Mouse (Mus musculus) c-Kit-positive CD71-negative TER-119-negative erythroid progenitor cells, embryonic 14.5 days (primary cell): ENCODE results near the gene Uqcc3.
"Not testable (repeated sequence)": the region's sequence is repeated elsewhere in the genome, so short reads cannot be mapped to it uniquely, and the experiment has no call there.

ENCODE experiments used
- DNase-seq: peaks from one replicate; pipeline ENCODE4 v3.0.0-alpha.2; 2013; ENCODE audit warnings: low read depth

The Uqcc3 gene

DNA sequence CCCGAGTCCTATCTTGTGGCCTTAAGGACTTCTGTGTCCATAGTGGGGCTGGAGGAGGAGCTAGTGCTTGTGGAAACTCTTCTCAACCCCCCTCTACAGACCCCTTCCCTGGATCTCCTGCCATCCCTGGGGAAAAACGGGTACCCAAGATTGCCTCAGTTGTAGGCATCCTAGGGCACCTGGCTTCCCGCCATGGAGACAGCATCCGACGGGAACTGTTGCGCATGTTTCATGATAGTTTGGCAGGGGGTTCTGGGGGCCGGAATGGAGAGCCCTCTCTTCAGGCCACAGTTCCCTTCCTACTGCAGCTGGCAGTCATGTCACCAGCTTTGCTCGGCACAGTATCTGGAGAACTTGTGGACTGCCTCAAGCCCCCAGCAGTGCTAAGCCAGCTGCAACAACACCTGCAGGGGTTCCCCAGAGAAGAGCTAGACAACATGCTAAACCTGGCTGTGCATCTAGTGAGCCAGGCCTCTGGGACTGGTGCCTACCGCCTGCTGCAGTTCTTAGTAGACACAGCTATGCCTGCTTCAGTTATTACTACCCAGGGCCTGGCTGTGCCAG is 14.8 kb upstream of the Uqcc3 start:
- no peak for DNase-seq

DNA sequence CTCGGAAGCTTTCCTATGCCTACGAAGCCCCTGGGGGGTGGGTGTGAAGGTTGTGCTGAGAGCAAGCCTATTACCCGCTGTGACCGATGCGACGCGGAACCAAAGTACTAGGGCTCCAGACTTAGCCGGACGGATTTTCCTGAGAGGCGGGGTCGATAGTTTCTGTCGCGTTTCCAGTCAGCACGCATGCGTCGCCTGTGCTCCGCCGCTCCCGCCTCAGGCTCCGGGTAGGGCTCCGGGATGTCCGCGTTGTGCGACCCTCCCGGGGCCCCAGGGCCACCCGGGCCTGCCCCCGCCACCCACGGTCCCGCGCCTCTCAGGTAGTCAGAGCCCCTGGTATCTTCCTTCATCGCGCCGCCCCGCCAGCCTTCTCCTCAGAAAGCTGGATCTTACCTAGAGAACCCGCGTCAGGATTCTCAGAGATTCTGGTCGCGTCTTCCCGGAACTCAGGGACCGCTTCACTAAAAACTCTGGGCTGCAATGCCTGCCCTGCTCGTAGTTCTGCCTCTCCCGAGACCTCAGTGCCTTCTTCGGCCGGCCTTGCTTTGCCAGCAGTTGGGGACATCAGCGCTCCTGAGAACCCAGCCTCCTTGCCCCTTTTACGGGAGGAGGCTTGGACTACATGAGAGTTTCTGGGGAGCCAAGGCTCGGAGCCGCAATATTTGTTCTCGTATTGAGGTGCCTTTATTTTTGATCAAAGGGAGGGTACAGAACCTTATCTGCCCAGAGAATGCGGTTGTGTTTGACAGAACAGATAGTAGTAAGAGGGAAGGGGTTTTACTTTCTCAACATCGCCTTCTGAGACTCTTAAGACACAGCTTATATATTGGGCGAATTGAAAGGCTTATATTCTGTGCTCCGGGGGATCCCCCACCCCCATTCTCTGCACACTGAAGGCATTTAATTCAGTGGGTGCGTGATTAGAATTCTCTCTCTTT is 12.4 kb upstream of the Uqcc3 start, which contains the start of gene Ints5:
Gene Ints5, plus strand, starts transcription at position 177 of the 938 bp plus-strand sequence.
- DNase-seq: peak; percentile 91

DNA sequence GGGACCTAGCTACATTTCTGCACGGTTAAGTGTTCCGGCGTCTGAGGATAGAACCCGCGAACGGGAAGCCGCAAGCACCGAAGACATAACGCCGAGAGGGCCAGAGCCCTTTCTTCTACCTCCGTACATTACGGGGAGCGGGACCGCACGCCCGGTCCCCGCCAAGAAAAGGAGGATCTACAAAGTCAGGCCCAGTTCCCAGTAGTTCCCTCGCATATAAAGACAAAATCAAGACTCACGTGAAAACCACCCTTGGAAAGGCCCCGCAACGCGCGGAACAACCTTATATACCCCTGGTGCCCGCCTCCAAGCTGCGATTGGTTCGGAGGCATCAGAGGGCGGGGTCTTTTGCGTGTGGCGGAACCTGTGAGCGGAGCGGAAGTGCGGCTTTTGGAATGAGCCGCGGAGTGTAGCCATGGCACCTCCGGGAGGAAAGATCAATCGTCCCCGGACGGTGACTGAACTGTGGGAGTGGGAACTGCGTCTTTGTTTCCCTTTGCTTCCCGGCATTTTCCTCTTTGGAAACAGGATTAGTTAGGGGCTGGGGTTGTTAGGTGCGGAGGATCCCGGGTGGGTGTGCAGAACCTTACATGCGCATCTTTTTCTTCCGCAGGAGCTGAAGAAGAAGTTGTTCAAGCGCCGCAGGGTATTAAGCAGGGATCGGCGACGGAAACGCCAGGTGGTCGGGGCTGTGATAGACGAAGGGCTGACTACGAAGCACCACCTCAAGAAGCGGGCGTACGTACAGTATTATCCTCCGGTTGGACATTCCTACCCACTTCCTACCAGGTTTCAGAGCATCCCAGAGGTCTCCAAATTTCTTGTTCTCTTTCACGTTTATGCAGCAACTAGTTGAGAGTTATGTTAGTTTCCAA is 8.0 kb upstream of the Uqcc3 start, which contains the start of the genes 1810009A15Rik and Gm49416:
Gene 1810009A15Rik, plus strand, starts transcription at position 343 of the 875 bp plus-strand sequence.
Gene Gm49416, plus strand, starts transcription at position 416 of the 875 bp plus-strand sequence.
- DNase-seq: peak; percentile 94

DNA sequence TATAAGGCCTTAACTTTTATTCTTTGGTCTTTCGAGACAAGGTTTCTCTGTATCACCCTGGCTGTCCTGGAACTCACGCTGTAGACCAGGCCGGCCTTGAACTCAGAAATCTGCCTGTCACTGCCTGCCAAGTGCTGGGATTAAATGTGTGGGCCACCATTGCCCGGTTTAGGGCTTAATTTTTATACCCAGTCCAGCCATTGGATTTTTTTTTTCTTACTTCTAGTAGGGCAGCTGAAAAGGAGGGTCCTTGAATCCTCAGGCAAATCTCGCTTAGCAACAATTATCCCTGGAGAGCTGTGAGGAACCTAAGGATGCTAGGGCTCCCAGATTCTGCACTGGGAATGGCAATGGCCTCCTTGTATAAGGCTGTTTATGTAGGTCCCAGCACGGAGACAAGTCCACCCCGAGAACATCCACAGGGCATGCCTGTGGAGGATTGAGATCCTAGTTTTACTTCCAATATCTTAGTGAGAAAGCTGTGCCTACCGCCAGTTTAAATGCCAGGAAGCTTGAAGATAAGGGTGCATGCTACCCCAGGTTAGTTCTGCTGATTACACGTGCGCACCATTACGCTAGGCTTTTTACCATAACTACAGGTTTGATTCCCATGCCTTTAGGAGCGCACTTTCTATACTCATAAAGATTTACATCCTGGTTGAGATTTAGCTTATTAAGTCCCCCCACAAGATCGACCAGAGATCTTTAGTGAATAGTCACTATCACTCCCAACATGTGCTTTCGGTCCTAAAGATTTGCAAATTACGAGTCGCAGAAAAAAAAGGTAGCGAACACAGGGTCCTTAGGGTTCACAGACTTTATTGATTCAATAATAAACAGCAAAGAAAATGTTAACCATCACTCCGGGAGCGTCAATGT is 7.1 kb upstream of the Uqcc3 start:
- DNase-seq: no peak

DNA sequence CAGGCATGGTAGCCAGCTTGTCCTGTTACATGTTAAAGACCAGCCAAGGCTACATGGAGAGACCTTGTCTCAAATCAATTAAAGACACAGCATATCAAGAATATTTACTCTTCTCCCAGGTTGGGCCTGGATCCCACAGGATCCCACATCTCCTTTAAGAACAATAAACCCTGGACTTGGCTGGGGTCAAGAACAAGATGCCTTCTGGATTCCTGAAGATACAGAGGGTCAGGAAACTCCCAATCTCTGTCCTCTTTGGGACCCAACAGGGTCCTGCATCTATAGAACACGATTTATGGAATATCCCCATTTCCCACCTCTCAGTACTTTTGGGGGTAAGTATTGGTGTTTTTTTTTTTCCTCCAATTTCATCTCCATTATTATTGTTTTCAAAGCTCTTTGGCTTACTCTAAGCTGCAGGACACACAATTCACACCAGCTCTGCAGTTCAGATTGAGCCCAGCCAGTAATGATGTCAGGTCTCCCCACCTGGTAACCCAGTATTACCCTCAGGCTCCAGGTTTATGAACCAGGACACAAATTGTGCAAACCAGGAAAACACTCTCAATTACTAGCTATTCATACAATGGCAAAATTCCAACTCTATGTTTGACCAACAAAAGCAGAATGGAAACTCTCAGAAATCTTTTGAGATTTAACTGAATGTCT is 6.3 kb upstream of the Uqcc3 start:
- no peak for DNase-seq

DNA sequence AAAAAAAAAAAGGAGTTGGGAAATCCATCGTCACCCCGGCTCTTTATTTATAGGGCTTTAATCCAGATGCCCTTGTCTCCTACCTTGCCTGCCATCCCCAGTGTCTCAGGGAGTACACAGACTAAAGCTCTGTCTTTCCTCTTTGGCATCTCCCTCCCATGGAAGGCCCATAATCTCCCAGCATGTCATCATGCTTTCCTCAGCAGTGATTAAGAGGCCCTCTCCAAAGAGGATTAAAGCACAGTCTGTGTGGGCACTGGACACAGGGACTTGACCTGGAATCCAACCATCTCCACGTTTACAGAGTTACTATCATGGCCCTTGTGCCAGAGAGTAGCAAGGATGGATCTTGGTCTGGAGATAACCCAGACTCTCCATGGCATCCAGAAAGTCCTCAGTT is 2.9 kb upstream of the Uqcc3 start, which contains the start of the genes Lbhd1 and Gm49403:
Gene Lbhd1, plus strand, starts transcription at position 117 of the 400 bp plus-strand sequence.
Gene Gm49403, plus strand, starts transcription at position 315 of the 400 bp plus-strand sequence.
- DNase-seq: no peak

DNA sequence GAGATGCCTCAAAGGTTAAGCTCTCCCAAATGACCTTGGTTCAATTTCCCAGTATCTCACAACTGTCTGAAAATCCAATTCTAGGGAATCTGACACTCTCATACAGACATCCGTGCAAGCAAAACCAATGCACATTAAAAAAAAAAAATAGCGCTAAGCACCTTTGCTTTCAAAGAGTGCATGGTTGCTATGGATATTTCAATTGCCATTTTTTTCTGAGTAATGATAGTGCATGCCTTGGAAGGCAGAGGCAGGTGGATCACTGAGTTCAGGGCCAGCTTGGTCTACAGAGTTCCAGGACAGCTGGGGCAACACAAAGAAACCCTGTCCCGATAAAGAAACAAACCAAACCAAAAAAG is 290 bp upstream of the Uqcc3 start:
- DNase-seq: no peak

DNA sequence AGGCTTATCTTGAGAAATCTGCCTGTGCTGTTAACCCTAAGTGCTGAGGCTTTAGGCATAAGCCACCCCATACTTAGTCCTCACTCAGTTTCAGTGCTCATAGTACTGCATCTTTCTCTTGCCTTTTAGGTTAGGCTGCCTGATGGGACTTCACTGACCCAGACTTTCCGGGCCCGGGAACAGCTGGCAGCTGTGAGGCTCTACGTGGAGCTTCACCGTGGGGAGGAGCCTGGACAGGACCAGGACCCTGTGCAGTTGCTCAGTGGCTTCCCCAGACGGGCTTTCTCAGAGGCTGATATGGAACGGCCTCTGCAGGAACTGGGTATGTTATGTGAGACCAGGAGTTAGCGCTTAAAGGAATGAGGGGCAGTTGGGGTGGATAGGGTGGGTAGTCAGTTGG is 5.7 kb downstream of the Uqcc3 start:
- no peak for DNase-seq

DNA sequence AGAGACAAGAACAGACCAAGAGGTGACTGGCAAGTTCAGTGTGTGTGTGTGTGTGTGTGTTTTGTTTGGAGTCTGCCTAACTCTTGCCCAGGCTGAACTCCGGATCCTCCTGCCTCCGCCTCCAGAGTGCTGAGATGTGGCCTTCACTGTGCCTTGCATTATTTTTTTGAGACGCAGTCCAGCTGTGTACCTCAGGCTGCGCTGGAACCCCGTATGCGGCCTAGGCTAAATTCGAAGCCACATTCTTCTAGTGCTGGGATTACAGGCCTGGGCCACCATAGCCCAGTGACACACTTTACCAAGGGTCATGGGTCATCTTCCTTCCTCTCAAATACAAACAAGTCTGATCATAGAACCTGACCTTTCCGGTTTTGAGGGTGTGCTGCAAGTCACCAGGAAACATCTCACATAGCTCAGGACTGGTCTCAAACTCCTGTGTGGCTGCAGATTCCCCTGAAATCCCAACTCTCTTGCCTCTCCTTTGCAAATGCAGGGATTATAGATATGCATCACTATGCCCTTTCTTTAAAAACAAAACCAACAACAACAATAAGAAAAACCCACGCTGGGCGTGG is 8.4 kb downstream of the Uqcc3 start:
- DNase-seq: no peak

DNA sequence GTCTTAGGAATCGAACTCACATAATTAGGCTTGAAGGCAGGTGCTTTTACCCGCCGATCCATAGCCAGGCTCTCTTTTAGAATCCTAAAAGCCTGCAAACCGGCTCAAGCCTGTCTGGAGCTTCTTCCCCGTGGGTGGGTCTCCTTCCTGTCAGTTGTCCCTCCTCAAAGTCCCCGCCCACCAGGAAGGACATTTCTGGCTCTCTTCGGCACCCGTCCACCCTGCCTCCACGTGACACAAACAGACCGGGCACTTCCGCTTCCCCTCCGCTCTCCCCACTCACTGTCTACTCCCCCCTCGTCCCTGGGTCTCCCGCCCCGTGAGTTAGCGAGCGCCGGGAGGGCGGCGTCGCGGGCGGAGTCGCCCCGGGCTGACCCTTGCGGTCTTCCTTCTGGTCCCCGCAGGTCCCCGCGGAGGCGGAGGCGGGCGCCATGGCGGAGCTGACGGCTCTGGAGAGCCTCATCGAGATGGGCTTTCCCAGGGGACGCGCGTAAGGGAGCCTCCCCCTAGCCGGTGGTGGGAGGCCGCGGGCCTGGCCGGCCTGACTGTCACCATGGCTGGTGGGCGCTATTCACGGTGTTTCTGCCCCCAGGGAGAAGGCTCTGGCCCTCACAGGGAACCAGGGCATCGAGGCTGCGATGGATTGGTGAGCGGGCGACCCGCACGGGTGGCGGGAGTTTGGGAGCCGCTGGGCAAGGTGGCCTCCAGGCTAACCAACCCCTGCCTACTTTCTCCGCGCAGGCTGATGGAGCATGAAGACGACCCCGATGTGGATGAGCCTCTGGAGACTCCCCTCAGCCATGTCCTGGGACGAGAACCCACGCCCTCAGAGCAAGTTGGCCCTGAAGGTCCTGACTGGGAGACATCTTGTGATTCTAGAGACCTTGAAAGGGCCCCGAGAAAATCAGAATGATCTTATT is 9.2 kb downstream of the Uqcc3 start, which contains the start of gene Ubxn1:
Gene Ubxn1, plus strand, starts transcription at position 230 of the 920 bp plus-strand sequence.
- peak; percentile 94 for DNase-seq

DNA sequence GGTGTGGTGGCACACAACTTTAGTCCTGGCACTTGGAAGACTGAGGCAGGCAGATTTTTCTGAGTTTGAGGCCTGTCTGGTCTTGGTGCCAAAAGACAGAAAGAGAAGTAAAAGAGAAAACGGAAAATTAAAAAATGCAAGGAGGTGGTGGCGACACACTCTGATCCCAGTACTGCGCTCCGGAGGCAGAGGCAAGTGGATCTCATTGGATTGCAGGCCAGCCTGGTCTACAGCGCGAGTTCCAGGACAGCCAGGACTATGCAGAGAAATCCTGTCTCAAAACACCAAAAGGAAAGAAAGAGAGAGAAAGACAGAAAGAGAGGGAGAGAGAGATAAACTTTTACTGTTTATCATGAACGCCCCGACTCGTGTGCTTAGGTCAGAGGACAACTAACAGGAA is 9.9 kb downstream of the Uqcc3 start:
- DNase-seq: no peak

DNA sequence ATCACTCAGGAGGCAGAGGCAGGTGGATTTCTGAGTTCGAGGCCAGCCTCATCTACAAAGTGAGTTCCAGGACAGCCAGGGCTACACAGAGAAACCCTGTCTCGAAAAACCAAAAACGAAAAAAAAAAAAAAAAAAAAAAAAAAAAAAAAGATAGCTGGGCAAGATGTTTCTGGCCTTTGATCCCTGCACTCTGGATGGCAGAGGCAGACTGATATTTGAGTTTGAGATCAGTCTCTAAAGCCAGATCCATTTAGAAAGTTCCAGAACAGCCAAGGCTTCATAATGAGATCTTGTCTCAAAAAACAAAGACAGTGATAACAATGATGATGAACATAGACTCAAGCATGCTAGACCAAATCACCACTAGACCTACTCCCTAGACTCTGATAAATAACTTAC is 10.3 kb downstream of the Uqcc3 start:
- DNase-seq: not testable (repeated sequence)

DNA sequence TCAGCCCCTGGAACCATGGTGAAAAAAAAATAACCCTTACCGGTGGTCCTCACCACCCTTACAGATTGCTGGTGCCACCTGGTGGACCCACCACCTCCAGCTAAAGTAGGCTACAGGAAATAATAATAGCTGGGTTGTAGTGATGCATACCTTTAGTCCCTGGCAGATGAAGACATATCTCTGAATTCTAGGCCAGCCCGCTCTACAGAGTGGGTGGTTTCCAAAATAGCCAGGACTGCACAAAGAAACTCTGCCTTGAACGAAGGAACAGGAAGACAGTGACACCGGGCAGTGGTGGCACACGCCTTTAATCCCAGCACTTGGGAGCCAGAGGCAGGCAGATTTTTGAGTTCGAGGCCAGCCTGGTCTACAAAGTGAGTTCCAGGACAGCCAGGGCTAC is 16.5 kb downstream of the Uqcc3 start:
- DNase-seq: no peak

DNA sequence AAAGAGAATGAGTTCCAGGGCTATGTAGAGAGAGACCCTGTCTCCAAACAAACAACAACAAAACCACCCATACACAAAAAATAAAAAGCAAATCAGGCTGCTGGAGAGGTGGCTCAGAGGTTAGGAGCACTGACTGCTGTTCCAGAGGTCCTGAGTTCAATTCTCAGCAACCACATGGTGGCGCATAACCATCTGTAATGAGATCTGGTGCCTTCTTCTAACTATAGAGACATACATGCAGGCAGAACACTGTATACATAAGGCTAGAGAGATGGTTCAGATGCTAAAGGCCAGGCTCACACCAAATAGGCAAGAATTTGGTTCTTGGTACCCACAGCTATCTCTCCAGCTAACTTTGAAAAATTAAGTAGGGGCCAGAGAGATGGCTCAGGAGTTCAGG is 21.7 kb downstream of the Uqcc3 start:
- DNase-seq: no peak

DNA sequence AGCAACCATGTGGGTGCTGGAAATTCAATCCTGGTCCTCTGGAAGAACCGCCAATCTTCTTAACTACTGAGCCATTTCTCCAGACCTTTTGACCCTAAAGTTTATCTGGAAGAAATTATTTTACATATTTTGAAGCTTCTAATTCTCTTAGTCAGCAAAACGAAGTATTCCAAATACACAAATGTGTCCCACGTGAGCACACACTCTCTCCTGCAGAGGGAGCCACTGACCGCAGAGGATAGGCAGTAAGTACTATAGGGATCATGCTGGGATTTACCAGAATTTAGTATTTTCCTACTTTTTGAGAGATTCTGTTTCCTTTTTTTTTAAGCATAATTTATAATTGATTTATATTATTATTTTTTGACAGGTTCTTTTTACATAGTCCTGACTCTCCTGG is 23.0 kb downstream of the Uqcc3 start:
- DNase-seq: peak; percentile 59

DNA sequence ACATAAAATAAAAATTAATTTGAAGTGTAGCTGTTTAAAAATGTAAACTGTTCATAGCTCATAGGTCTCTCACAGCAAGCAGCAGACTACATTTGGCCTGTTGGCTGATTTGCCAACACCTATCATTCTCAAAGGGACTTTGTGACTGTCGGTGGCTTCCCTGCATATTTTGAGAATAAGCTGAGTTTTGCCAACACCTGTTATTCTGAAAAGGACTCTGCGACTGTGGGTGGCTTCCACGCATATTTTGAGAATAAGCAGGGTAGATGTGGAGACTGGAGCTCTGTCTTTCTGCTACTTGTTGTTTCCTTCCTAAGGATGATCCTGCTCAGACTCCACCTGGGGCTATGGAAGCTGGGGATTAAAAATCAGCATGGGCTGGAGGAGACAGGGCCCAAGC is 27.6 kb downstream of the Uqcc3 start:
- DNase-seq: no peak

DNA sequence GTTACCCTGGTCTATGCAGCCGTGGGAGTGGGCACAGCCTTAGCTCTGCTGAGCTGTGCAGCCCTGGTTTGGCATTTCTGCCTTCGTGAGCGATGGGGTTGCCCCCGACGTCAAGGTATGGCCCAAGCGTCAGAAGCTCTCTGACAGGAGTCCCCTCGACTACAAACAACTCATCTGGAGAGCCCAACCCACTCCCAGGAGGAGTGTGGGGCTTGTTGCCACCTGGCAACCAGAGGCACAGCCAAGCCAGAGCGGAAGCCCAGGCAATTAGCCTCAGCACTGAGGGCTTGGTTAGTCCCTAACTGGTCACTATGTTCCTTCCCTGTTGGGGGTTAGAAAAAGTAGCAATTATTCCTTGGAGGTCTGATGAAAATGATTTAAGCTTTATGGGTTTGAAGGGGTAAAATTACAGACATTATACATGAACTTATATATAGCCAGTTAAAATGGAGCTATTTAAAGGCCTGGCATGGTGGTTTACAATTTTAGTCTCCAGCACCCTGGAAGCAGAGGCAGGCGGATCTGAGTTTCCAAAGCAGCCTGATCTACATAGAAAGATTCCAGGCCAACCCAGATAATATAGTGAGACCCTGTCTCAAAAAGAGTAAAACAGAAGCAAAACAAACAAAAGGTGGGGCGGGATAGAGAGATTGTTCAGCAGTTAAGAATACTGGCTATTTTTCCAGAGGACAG is 28.3 kb downstream of the Uqcc3 start:
- no peak for DNase-seq

DNA sequence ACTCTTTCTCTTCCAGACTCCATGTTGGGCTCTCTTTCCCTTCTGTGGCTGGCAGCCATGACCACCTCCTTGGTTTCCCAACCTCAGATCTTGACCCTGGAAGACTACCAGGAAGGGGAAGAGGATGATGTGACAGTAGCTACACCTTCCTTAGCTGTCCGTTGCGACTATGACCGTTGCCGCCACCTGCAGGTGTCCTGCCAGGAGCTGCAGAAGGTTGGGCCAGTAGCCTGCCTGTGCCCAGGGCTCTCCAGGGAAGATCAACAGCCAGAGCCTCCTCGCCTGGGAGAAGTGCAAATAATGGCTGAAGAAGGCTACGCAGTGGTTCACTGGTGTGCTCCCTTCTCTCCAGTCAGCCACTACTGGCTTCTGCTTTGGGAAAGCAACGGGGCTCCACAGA is 29.1 kb downstream of the Uqcc3 start:
- DNase-seq: no peak
